Mouse (Mus musculus): ENCODE measurements at regions not wholly inside any gene's neighbourhood (a gene's known extent, or its start where the extent isn't known, plus 50 kb on each side); places are given as distances from the start of the nearest gene placed in this dataset.

DNA sequence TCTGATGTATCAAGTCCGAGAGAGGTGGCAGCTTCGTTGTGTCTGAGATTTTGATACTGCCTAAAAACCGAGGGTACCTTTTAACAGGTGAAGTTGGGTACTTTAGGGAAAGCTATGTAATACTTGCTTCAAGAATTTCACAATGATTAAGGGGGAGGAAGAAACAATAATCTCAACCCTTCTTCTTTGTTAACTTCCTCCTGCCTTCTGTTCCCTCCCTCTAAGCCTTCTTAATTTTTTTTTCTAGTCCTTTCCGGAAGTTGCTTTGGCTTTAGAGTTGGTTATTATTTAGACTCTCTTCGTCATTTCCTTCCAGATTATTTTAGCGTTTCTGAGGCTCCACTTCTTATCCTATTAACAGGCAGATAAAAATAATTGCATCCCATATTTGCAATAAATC lies 121.2 kb downstream of the Btg1 start:
- 72% methylated on average over 6 of the region's 6 CpGs for WGBS
- no peak for TF ChIP-seq CTCF (conservative IDR thresholded peaks at IDR 0.05; ENCODE audit: insufficient read depth, insufficient read length, low read depth, low read length)

GRCm38 (mm10) chr10:96738606-96739005 lies 121.8 kb downstream of the Btg1 start:
- Histone ChIP-seq H3K4me1 (ENCODE audit: control insufficient read depth, insufficient read depth, low read length) (no peaks in the 10 kb centered on the region), H3K36me3 (ENCODE audit: control insufficient read depth, insufficient read depth, low read length) (no peaks in the 10 kb centered on the region), H3K4me3 (ENCODE audit: insufficient read depth, low read depth, low read length) (no peak overlapping the region), H3K27me3 (replicated peaks; ENCODE audit: control insufficient read depth, insufficient read depth, low read length) (no peaks in the 10 kb centered on the region), H3K27ac (ENCODE audit: insufficient read depth, low read depth, low read length) (no peak overlapping the region)
- WGBS: 97% methylated on average over 5 of the region's 5 CpGs
- DNase-seq: no peak
- TF ChIP-seq CTCF (conservative IDR thresholded peaks at IDR 0.05; ENCODE audit: insufficient read depth, insufficient read length, low read depth, low read length) (no peak), POLR2A (IDR thresholded peaks at IDR 0.05; ENCODE audit: low read depth, low read length) (no peak)

More for the DNA sequence above, 121.2 kb downstream of the Btg1 start:
- Histone ChIP-seq H3K27me3 (replicated peaks; ENCODE audit: control insufficient read depth, insufficient read depth, low read length) (no peaks in the 10 kb centered on the region), H3K4me3 (ENCODE audit: insufficient read depth, low read depth, low read length) (no peak overlapping the region), H3K4me1 (ENCODE audit: control insufficient read depth, insufficient read depth, low read length) (no peaks in the 10 kb centered on the region), H3K27ac (ENCODE audit: insufficient read depth, low read depth, low read length) (no peak overlapping the region), H3K36me3 (ENCODE audit: control insufficient read depth, insufficient read depth, low read length) (no peaks in the 10 kb centered on the region)
- DNase-seq: no peak

DNA sequence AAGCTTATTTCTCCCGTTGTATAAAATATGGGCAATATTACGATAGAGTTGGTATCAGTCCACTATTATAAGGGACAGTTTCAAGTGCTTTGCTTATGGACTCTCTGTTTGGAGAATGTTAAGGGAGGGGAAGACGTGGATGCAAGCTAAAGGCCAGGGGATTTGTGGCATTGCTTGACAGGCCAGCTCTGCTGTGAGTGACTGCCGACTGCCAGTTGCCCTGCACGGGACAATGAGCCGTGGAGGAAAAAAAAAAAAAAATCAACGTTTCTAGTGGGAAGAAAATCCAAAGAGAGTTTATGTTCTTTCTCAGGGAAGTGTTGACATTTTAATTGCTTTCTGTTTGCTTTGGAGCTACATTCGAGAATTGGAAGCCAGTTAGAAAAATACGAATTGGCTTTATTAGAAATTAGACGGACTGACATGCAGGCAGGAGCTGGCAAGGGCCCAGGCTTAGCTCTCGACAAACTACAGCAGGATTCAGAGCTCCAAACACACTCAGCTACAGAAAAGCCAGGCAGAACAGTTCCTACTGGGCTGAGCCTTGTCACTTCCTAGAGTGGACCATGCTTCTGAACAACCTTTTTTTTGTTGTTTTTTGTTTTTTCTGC lies 127.5 kb downstream of the Btg1 start:
- WGBS: 19% methylated on average over 11 of the region's 11 CpGs
- peak overlapping the region; percentile 17; the same call in 1 of the 2 replicates for H3K27ac ChIP-seq (ENCODE audit: insufficient read depth, low read depth, low read length)
- peaks cover 10% of the 10 kb centered on the region; the same call in 1 of the 2 replicates for H3K4me1 ChIP-seq (ENCODE audit: control insufficient read depth, insufficient read depth, low read length)
- TF ChIP-seq CTCF (conservative IDR thresholded peaks at IDR 0.05; ENCODE audit: insufficient read depth, insufficient read length, low read depth, low read length) (no peak), POLR2A (IDR thresholded peaks at IDR 0.05; ENCODE audit: low read depth, low read length) (no peak)
- DNase-seq: peak; percentile 61
- no peaks in the 10 kb centered on the region for H3K27me3 ChIP-seq (replicated peaks; ENCODE audit: control insufficient read depth, insufficient read depth, low read length)
- peak overlapping the region; percentile 7; the same call in 1 of the 2 replicates for H3K4me3 ChIP-seq (ENCODE audit: insufficient read depth, low read depth, low read length)
- no peaks in the 10 kb centered on the region for H3K36me3 ChIP-seq (ENCODE audit: control insufficient read depth, insufficient read depth, low read length)

GRCm38 (mm10) chr10:96747015-96747663 lies 130.3 kb downstream of the Btg1 start:
- TF ChIP-seq POLR2A (IDR thresholded peaks at IDR 0.05; ENCODE audit: low read depth, low read length): no peak
- TF ChIP-seq CTCF (conservative IDR thresholded peaks at IDR 0.05; ENCODE audit: insufficient read depth, insufficient read length, low read depth, low read length): no peak
- 89% methylated on average over 9 of the region's 9 CpGs for WGBS
- H3K4me1 ChIP-seq (ENCODE audit: control insufficient read depth, insufficient read depth, low read length): peaks cover 13% of the 10 kb centered on the region; the same call in 1 of the 2 replicates

GRCm38 (mm10) chr10:96750861-96751260 lies 134.1 kb downstream of the Btg1 start:
- Histone ChIP-seq H3K36me3 (ENCODE audit: control insufficient read depth, insufficient read depth, low read length) (no peaks in the 10 kb centered on the region), H3K27ac (ENCODE audit: insufficient read depth, low read depth, low read length) (peak overlapping the region; percentile 47; the same call in 1 of the 2 replicates), H3K4me3 (ENCODE audit: insufficient read depth, low read depth, low read length) (no peak overlapping the region), H3K27me3 (replicated peaks; ENCODE audit: control insufficient read depth, insufficient read depth, low read length) (no peaks in the 10 kb centered on the region), H3K4me1 (ENCODE audit: control insufficient read depth, insufficient read depth, low read length) (peaks cover 3% of the 10 kb centered on the region; the same call in 1 of the 2 replicates)
- DNase-seq: peak; percentile 50
- 55% methylated on average over 5 of the region's 5 CpGs for WGBS
- no peak for TF ChIP-seq POLR2A (IDR thresholded peaks at IDR 0.05; ENCODE audit: low read depth, low read length)
- no peak for TF ChIP-seq CTCF (conservative IDR thresholded peaks at IDR 0.05; ENCODE audit: insufficient read depth, insufficient read length, low read depth, low read length)

More at GRCm38 (mm10) chr10:96747015-96747663, 130.3 kb downstream of the Btg1 start:
- no peak overlapping the region for H3K4me3 ChIP-seq (ENCODE audit: insufficient read depth, low read depth, low read length)
- H3K27ac ChIP-seq (ENCODE audit: insufficient read depth, low read depth, low read length): no peak overlapping the region
- H3K27me3 ChIP-seq (replicated peaks; ENCODE audit: control insufficient read depth, insufficient read depth, low read length): no peaks in the 10 kb centered on the region
- no peaks in the 10 kb centered on the region for H3K36me3 ChIP-seq (ENCODE audit: control insufficient read depth, insufficient read depth, low read length)
- DNase-seq: no peak

GRCm38 (mm10) chr10:96751580-96752264 lies 134.9 kb downstream of the Btg1 start:
- H3K27ac ChIP-seq (ENCODE audit: insufficient read depth, low read depth, low read length): peak overlapping the region; percentile 70
- 3% methylated on average over 12 of the region's 12 CpGs for WGBS
- DNase-seq: peak; percentile 97
- no peaks in the 10 kb centered on the region for H3K36me3 ChIP-seq (ENCODE audit: control insufficient read depth, insufficient read depth, low read length)
- no peaks in the 10 kb centered on the region for H3K27me3 ChIP-seq (replicated peaks; ENCODE audit: control insufficient read depth, insufficient read depth, low read length)
- H3K4me1 ChIP-seq (ENCODE audit: control insufficient read depth, insufficient read depth, low read length): peaks cover 3% of the 10 kb centered on the region; the same call in 1 of the 2 replicates
- H3K4me3 ChIP-seq (ENCODE audit: insufficient read depth, low read depth, low read length): no peak overlapping the region
- TF ChIP-seq POLR2A (IDR thresholded peaks at IDR 0.05; ENCODE audit: low read depth, low read length) (no peak), CTCF (conservative IDR thresholded peaks at IDR 0.05; ENCODE audit: insufficient read depth, insufficient read length, low read depth, low read length) (no peak)

DNA sequence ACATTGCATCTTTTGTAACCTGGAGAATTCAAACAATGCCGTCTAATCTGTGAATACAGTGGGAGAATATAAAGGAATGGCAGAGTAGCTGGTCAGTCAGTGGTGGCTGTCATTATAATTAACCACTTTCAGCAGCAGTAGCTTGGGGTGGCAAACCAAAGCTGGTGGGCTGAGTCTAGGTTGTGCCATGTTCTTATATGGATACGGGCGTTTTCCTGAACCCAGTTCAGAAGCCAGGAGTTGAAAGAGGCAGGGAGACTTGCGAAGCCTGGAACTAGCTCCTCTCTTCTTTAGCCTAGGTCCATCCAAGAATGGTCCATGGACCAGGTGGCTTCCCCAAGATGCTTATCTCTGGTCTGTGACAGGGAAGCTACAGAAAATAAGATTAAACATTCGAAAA lies 135.7 kb downstream of the Btg1 start:
- Histone ChIP-seq H3K27me3 (replicated peaks; ENCODE audit: control insufficient read depth, insufficient read depth, low read length) (no peaks in the 10 kb centered on the region), H3K36me3 (ENCODE audit: control insufficient read depth, insufficient read depth, low read length) (no peaks in the 10 kb centered on the region), H3K27ac (ENCODE audit: insufficient read depth, low read depth, low read length) (no peak overlapping the region), H3K4me3 (ENCODE audit: insufficient read depth, low read depth, low read length) (no peak overlapping the region), H3K4me1 (ENCODE audit: control insufficient read depth, insufficient read depth, low read length) (peaks cover 3% of the 10 kb centered on the region; the same call in 1 of the 2 replicates)
- DNase-seq: no peak
- no peak for TF ChIP-seq CTCF (conservative IDR thresholded peaks at IDR 0.05; ENCODE audit: insufficient read depth, insufficient read length, low read depth, low read length)
- no peak for TF ChIP-seq POLR2A (IDR thresholded peaks at IDR 0.05; ENCODE audit: low read depth, low read length)
- 94% methylated on average over 5 of the region's 5 CpGs for WGBS

Measured in kidney, adult 2 months (tissue).